Mouse (Mus musculus): ENCODE data around the gene Frmd6. TPM values are rescaled to one million over a fixed set of nuclear protein-coding genes. Genes with fewer than 3 reads are reported as not detected.

The Frmd6 gene
- polyA plus RNA-seq, 1 experiment from 2014 or later = 17.4 TPM

GRCm38 (mm10) chr12:70832216-70832998 is 7.1 kb downstream of the Frmd6 start:
- 77% methylated on average over 4 of the region's 4 CpGs for WGBS
- no peaks in the 10 kb centered on the region for H3K27me3 ChIP-seq (ENCODE audit: control insufficient read depth, insufficient read depth, low read length)
- H3K4me2 ChIP-seq (replicated peaks; ENCODE audit: low read depth, low read length) = no peak overlapping the region
- H3K9me3 ChIP-seq (ENCODE audit: control insufficient read depth, low read length) = no peaks in the 10 kb centered on the region
- H3K4me1 ChIP-seq (ENCODE audit: control insufficient read depth, insufficient read depth, low read length) = peaks cover 7% of the 10 kb centered on the region
- H3K27ac ChIP-seq (ENCODE audit: low read depth, low read length) = no peak overlapping the region
- no peak overlapping the region for H3K4me3 ChIP-seq (ENCODE audit: low read length)
- H3K9ac ChIP-seq (ENCODE audit: low read depth, low read length) = no peak overlapping the region
- no peak for ATAC-seq (ENCODE audit: low FRiP score, low TSS enrichment)
- no peaks in the 10 kb centered on the region for H3K36me3 ChIP-seq (ENCODE audit: control insufficient read depth, insufficient read depth, low read length)

- H3K36me3 ChIP-seq (ENCODE audit: control insufficient read depth, insufficient read depth, low read length) = no peaks in the 10 kb centered on the region
- no peaks in the 10 kb centered on the region for H3K9me3 ChIP-seq (ENCODE audit: control insufficient read depth, low read length)
- WGBS = 98% methylated on average over 3 of the region's 3 CpGs
- peaks cover 5% of the 10 kb centered on the region; the same call in 1 of the 2 replicates for H3K4me1 ChIP-seq (ENCODE audit: control insufficient read depth, insufficient read depth, low read length)
- no peak overlapping the region for H3K4me2 ChIP-seq (replicated peaks; ENCODE audit: low read depth, low read length)
- no peaks in the 10 kb centered on the region for H3K27me3 ChIP-seq (ENCODE audit: control insufficient read depth, insufficient read depth, low read length)
- no peak overlapping the region for H3K27ac ChIP-seq (ENCODE audit: low read depth, low read length)
- ATAC-seq (ENCODE audit: low FRiP score, low TSS enrichment) = no peak
- no peak overlapping the region for H3K4me3 ChIP-seq (ENCODE audit: low read length)
- no peak overlapping the region for H3K9ac ChIP-seq (ENCODE audit: low read depth, low read length)
These were observed 7.7 kb downstream of the Frmd6 start for GRCm38 (mm10) chr12:70833050-70833449.

GRCm38 (mm10) chr12:70834043-70834442 is 8.7 kb downstream of the Frmd6 start:
- no peaks in the 10 kb centered on the region for H3K27me3 ChIP-seq (ENCODE audit: control insufficient read depth, insufficient read depth, low read length)
- no peaks in the 10 kb centered on the region for H3K36me3 ChIP-seq (ENCODE audit: control insufficient read depth, insufficient read depth, low read length)
- H3K9me3 ChIP-seq (ENCODE audit: control insufficient read depth, low read length) = no peaks in the 10 kb centered on the region
- H3K4me1 ChIP-seq (ENCODE audit: control insufficient read depth, insufficient read depth, low read length) = peaks cover 5% of the 10 kb centered on the region; the same call in 1 of the 2 replicates
- no peak overlapping the region for H3K4me3 ChIP-seq (ENCODE audit: low read length)
- 74% methylated on average over 4 of the region's 4 CpGs for WGBS
- H3K27ac ChIP-seq (ENCODE audit: low read depth, low read length) = no peak overlapping the region
- H3K4me2 ChIP-seq (replicated peaks; ENCODE audit: low read depth, low read length) = no peak overlapping the region
- ATAC-seq (ENCODE audit: low FRiP score, low TSS enrichment) = no peak
- no peak overlapping the region for H3K9ac ChIP-seq (ENCODE audit: low read depth, low read length)

- H3K27ac ChIP-seq (ENCODE audit: low read depth, low read length) = no peak overlapping the region
- WGBS = 78% methylated on average over 5 of the region's 5 CpGs
- H3K36me3 ChIP-seq (ENCODE audit: control insufficient read depth, insufficient read depth, low read length) = no peaks in the 10 kb centered on the region
- H3K9me3 ChIP-seq (ENCODE audit: control insufficient read depth, low read length) = no peaks in the 10 kb centered on the region
- H3K27me3 ChIP-seq (ENCODE audit: control insufficient read depth, insufficient read depth, low read length) = no peaks in the 10 kb centered on the region
- H3K4me1 ChIP-seq (ENCODE audit: control insufficient read depth, insufficient read depth, low read length) = peaks cover 3% of the 10 kb centered on the region; the same call in 1 of the 2 replicates
- no peak overlapping the region for H3K4me3 ChIP-seq (ENCODE audit: low read length)
- H3K4me2 ChIP-seq (replicated peaks; ENCODE audit: low read depth, low read length) = no peak overlapping the region
- no peak overlapping the region for H3K9ac ChIP-seq (ENCODE audit: low read depth, low read length)
- no peak for ATAC-seq (ENCODE audit: low FRiP score, low TSS enrichment)
These were observed 9.7 kb downstream of the Frmd6 start for GRCm38 (mm10) chr12:70835004-70835403.

- no peaks in the 10 kb centered on the region for H3K36me3 ChIP-seq (ENCODE audit: control insufficient read depth, insufficient read depth, low read length)
- H3K9me3 ChIP-seq (ENCODE audit: control insufficient read depth, low read length) = no peaks in the 10 kb centered on the region
- H3K4me3 ChIP-seq (ENCODE audit: low read length) = no peak overlapping the region
- WGBS = 72% methylated on average over 12 of the region's 12 CpGs
- no peak overlapping the region for H3K27ac ChIP-seq (ENCODE audit: low read depth, low read length)
- H3K9ac ChIP-seq (ENCODE audit: low read depth, low read length) = no peak overlapping the region
- no peaks in the 10 kb centered on the region for H3K27me3 ChIP-seq (ENCODE audit: control insufficient read depth, insufficient read depth, low read length)
- no peak overlapping the region for H3K4me2 ChIP-seq (replicated peaks; ENCODE audit: low read depth, low read length)
- no peaks in the 10 kb centered on the region; the same call in 1 of the 2 replicates for H3K4me1 ChIP-seq (ENCODE audit: control insufficient read depth, insufficient read depth, low read length)
- no peak for ATAC-seq (ENCODE audit: low FRiP score, low TSS enrichment)
These were observed 12.5 kb downstream of the Frmd6 start for GRCm38 (mm10) chr12:70837792-70838321.

GRCm38 (mm10) chr12:70845371-70845770 is 20.1 kb downstream of the Frmd6 start:
- WGBS = 71% methylated on average over 2 of the region's 2 CpGs
- H3K9me3 ChIP-seq (ENCODE audit: control insufficient read depth, low read length) = no peaks in the 10 kb centered on the region
- H3K9ac ChIP-seq (ENCODE audit: low read depth, low read length) = no peak overlapping the region
- no peak overlapping the region for H3K27ac ChIP-seq (ENCODE audit: low read depth, low read length)
- ATAC-seq (ENCODE audit: low FRiP score, low TSS enrichment) = no peak
- no peak overlapping the region for H3K4me2 ChIP-seq (replicated peaks; ENCODE audit: low read depth, low read length)
- H3K4me1 ChIP-seq (ENCODE audit: control insufficient read depth, insufficient read depth, low read length) = no peaks in the 10 kb centered on the region
- no peak overlapping the region for H3K4me3 ChIP-seq (ENCODE audit: low read length)
- H3K27me3 ChIP-seq (ENCODE audit: control insufficient read depth, insufficient read depth, low read length) = no peaks in the 10 kb centered on the region
- no peaks in the 10 kb centered on the region for H3K36me3 ChIP-seq (ENCODE audit: control insufficient read depth, insufficient read depth, low read length)

- H3K4me3 ChIP-seq (ENCODE audit: low read length) = no peak overlapping the region
- H3K36me3 ChIP-seq (ENCODE audit: control insufficient read depth, insufficient read depth, low read length) = no peaks in the 10 kb centered on the region
- peaks cover 5% of the 10 kb centered on the region; the same call in 1 of the 2 replicates for H3K4me1 ChIP-seq (ENCODE audit: control insufficient read depth, insufficient read depth, low read length)
- H3K9ac ChIP-seq (ENCODE audit: low read depth, low read length) = no peak overlapping the region
- H3K27ac ChIP-seq (ENCODE audit: low read depth, low read length) = no peak overlapping the region
- H3K4me2 ChIP-seq (replicated peaks; ENCODE audit: low read depth, low read length) = no peak overlapping the region
- 86% methylated on average over 9 of the region's 9 CpGs for WGBS
- no peaks in the 10 kb centered on the region for H3K9me3 ChIP-seq (ENCODE audit: control insufficient read depth, low read length)
- ATAC-seq (ENCODE audit: low FRiP score, low TSS enrichment) = no peak
- H3K27me3 ChIP-seq (ENCODE audit: control insufficient read depth, insufficient read depth, low read length) = no peaks in the 10 kb centered on the region
These were observed 23.7 kb downstream of the Frmd6 start for GRCm38 (mm10) chr12:70849024-70849423.

- H3K4me2 ChIP-seq (replicated peaks; ENCODE audit: low read depth, low read length) = no peak overlapping the region
These were observed 24.4 kb downstream of the Frmd6 start for GRCm38 (mm10) chr12:70849517-70850291.

More at GRCm38 (mm10) chr12:70849517-70850291, 24.4 kb downstream of the Frmd6 start:
- Histone ChIP-seq H3K27ac (ENCODE audit: low read depth, low read length) (no peak overlapping the region), H3K4me1 (ENCODE audit: control insufficient read depth, insufficient read depth, low read length) (peaks cover 5% of the 10 kb centered on the region; the same call in 1 of the 2 replicates), H3K27me3 (ENCODE audit: control insufficient read depth, insufficient read depth, low read length) (no peaks in the 10 kb centered on the region), H3K9ac (ENCODE audit: low read depth, low read length) (no peak overlapping the region), H3K4me3 (ENCODE audit: low read length) (no peak overlapping the region), H3K9me3 (ENCODE audit: control insufficient read depth, low read length) (no peaks in the 10 kb centered on the region), H3K36me3 (ENCODE audit: control insufficient read depth, insufficient read depth, low read length) (no peaks in the 10 kb centered on the region)
- 74% methylated on average over 11 of the region's 11 CpGs for WGBS
- no peak for ATAC-seq (ENCODE audit: low FRiP score, low TSS enrichment)

All from kidney, embryonic 14.5 days (tissue).